Mouse (Mus musculus) common myeloid progenitor, adult 5-6 weeks (primary cell): Measurements from ENCODE around the gene Olfr525. TPM values are rescaled to one million over a fixed set of nuclear protein-coding genes. Genes with fewer than 3 reads are reported as not detected.

Source experiments
- ATAC-seq: replicated peaks from 2 replicates; pipeline ENCODE4 v1.8.0; 2016; ENCODE audit warnings: low read depth, mild to moderate bottlenecking, moderate TSS enrichment, inconsistent platforms; ENCODE audit not compliant: poor library complexity, severe bottlenecking
- total RNA-seq: library from RNA; stranded (forward); fragments of 200-1000, 187-1606 nt; gene quantifications from 2 replicates; pipeline ENCODE4 v1.2.3, GENCODE M21; 2017

Olfr525 gene
- total RNA-seq: not detected in 2 replicates

DNA sequence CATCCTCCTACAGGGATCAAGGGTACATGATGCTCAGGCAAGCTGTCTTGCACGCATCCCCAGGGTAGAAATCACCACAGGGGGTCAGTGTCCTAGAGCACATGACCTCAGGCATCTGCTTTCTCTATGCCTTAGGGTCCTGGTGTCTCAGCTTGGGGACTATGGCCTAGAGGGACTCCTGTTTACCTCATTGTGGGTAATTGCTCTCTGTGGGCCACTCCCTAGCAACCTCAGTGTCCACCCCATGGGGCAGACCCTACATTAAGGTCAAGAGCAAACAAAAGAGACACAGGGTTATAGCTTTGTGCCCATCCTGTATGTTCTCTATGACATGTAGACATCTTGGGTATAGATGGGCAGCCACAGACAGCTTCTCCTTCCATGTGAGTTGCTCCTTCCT, at the start of gene Olfr525:
Gene Olfr525, plus strand, starts transcription at position 301 of the 400 bp plus-strand sequence.
- no peak for ATAC-seq

DNA sequence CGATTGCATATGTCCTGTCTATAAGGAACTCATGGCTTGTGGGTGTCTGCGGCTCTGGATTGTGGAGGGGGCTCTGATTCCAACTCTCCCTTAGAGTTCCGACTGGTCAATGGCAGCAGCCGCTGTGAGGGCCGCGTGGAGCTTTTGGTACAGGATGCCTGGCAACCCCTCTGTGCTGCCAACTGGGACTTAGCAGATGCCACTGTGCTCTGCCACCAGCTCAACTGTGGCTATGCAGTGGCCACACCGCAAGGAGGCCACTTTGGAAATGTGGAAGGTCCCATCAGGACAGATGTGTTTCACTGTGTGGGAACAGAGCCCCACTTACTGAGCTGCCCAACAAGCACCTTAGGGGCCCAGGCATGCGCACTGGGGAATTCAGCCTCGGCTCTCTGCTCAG, 24.9 kb upstream of the Olfr525 start:
- ATAC-seq: no peak

DNA sequence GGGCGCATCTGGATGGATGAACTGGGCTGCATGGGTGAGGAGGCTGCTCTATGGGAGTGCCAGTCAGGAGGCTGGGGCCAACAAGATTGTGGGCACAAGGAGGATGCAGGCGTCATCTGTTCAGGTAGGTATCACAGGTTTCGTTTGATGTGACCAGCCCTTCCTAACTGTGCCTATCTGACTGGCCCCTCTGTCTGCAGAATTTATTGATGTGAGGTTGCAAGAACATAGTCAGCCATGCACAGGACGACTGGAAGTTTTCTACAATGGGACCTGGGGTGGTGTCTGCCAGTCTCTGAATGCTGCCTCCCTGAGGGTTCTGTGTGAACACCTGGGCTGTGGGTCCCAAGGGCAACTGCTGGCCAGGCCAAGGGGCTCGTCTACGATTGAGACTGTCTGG, 23.8 kb upstream of the Olfr525 start:
- no peak for ATAC-seq

DNA sequence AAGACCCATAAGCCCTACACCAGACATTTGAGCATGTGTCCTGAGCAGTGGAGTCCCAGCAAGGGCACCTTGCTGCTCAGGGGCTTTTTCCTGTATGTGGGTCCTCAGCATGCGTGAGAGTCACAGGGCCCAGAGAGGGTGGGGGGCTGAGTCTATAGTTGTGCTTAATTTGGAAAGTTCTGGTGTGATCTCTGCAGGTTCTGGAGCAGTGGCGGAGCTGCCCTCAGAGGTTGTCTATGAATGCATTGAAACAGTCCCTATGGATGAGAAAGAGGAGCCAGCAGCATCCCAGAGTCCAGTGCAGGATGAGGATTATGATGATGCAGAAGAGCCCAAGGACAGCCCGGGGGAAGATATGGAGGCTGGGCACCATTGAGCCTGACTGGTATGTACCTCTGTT, 21.2 kb upstream of the Olfr525 start:
- no peak for ATAC-seq

DNA sequence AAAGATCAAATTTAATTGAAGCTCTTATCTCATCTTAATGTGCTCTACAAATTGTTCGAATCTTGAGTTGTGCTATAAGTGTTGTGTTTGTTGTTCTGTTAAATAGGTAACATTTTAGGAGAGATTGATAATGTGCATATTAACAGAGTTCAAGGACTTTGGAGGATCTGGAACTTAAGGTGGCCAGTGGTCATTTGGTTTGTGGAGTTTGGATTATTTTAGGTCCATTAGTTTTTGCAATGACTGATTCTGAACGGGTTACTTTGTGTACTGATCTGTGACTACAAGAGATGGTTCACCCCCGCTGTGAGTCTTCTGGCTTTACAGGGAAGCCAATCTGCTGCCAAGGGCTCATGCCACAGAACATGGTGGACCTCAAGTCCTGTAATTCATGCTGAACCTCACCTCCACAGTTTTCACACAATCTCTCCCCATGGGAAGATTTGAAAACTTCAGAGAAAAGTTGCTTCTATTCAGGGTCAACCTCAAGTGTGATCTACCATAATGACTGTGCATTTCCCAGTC, 735 bp upstream of the Olfr525 start:
- no peak for ATAC-seq

DNA sequence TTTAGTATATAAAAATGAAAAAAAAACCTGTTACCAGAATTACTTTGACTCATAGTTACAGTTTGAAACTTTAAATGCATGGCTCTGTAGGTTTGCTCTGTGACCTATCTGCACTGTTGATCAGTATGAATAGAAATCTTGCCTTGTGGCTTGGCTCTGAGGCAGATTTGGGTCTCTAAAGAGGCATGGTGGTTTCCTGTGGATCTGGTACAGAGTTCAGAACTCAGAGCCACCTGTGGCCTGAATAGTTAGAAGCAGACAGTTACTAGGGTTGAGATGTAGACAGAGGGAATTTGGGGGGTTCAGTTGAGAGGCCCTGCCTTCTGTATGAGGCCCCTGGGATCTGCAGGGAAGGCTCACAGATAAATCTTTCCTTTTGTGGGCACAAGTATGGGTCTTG, 477 bp downstream of the Olfr525 start:
- no peak for ATAC-seq

DNA sequence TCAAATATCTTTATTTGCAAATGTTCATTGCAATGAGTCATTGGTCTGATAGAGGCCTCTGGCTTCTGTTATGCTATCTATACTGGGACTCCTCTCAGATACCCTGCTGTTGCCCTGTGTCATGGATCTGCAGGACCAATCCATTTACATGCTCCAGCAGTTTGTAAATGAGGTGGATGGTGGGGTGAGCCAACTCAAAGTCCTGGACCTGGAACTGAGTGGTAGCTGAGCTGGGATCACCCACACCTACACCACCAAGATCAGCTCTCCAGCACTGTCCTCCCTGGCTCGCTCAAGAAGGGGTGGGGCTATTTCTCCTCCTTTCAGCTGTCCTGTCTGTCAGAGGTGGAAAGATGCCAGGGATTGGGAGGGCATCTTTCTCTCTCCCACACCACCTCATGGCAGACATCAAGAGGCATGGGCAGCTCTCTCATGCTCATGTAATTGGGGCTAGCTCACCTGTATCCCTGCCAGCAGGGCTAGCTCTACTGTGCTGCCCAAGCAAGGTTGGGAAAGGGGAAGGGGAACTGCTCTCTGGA, 9.2 kb downstream of the Olfr525 start:
- ATAC-seq: no peak

DNA sequence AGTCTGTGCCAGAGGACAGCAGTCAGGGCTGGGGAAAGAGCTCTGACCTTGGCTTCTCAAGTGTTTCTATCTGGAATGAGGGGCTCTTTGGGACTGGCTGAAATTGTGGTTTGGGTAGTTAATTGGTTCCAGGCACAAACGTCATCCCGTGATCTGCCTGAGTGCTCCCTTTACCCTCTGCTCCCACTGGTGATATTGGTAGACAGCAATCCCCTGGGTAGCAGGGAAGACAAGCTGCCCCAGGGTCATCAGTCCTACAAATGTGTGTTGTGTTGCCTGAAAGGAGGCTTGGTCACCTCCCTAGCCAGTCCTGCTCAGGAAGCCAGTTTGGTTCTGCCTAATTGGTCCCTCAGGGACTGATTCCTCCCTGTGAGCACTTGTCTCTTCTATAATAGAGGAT, 13.1 kb downstream of the Olfr525 start, which contains the start of gene Olfr527:
Gene Olfr527, plus strand, starts transcription at position 301 of the 400 bp plus-strand sequence.
- no peak for ATAC-seq

DNA sequence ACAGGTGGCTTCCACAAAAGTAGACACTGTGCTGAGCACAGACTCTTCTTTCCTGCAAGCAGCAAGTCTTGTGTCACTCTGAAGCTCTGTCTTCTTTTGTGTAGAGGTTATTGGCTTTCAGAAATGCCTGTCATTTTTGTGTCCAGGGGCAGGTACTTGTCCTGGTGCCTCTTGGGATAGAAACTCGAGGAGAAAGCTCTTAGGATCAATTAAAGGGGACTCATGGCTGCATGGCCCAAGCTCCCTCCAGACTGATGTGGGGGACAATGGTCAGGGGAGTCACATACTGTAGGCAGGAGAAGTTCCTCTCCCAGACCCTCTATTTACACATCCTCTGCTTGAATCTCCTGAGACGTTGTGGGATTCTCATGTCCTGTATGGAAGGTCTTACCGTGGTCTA, 40.9 kb downstream of the Olfr525 start, which contains the start of gene Olfr60:
Gene Olfr60, minus strand, starts transcription at position 101 of the 400 bp plus-strand sequence.
- no peak for ATAC-seq

DNA sequence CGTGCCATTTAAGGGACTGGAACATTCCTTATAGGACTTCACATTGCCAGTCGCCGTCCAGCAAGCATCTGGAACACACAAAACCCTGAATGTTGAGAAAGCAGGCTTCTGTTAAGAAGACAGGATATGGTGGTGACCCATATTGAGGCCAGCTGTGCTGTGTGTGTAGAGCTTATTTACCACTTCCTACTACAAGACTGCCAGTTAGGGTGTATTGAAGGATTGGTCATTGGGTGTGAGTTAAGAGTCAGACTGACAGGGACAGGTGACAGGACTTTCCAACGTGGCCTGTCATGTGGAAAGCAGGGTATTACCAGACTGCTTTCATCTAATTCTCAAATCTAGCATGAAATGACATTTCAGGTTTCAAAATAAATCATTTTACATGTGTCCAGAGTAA, 53.6 kb downstream of the Olfr525 start:
- ATAC-seq: no peak

DNA sequence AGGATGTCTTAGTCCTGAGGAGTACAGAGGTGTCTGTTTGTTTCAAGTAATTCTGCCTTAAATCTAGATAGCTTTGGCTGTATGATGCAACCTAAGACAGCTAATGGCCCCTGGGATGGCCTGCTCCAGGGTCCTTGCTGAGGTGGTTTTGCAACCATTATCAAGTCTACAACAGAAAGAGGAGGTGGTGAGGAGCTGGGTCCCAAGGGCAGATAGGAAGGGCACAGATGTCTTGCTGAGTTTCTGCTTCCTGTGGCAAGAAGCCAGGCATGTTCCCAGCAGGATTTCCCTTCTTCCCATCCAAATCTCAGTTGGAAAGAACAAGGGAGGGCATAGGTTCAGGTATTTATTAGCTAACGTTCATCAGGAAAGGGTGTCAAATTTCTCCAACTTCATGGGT, 55.6 kb downstream of the Olfr525 start, which contains the start of gene Olfr530:
Gene Olfr530, minus strand, starts transcription at position 101 of the 400 bp plus-strand sequence.
- ATAC-seq: no peak

DNA sequence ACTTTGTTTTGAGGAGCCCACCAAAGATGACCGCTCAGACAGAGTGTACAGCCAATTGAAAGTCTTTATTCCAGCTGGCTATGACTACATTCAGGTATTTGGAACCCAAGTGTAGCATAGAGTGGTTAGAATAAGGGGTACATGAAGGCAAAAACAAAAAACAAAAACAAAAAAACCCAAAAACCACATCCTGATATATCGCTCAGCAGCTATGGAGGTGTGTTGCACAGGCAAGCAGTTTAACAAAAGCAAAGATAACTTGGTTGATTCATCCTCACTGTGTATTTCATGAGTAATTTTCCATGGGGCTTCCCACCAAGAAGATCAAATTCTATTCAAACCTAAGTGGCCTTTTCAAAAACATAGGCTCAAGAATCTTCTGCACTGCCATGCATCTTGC, 56.3 kb downstream of the Olfr525 start:
- no peak for ATAC-seq

Other genes with a start within 250 kb of the Olfr525 start
- gene Caly, start 238.3 kb upstream of the Olfr525 start, total RNA-seq: not detected in 2 replicates
- gene Prap1, start 227.5 kb upstream of the Olfr525 start, total RNA-seq: not detected in 2 replicates
- 2.8 and 6.6 TPM in 2 replicates for gene Fuom, start 218.4 kb upstream of the Olfr525 start, total RNA-seq
- gene Paox, start 205.1 kb upstream of the Olfr525 start, total RNA-seq: 11.1 and 11.4 TPM in 2 replicates
- 59.3 and 73.0 TPM in 2 replicates for gene Echs1, start 204.4 kb upstream of the Olfr525 start, total RNA-seq
- gene Mtg1, start 183.3 kb upstream of the Olfr525 start, total RNA-seq: 13.6 and 21.2 TPM in 2 replicates
- not detected in 2 replicates for gene Sprn, start 166.0 kb upstream of the Olfr525 start, total RNA-seq
- gene Olfr522, start 156.1 kb upstream of the Olfr525 start, total RNA-seq: not detected in 2 replicates
- gene Olfr523, start 147.6 kb upstream of the Olfr525 start, total RNA-seq: not detected in 2 replicates
- not detected in 2 replicates for gene Olfr524, start 114.9 kb upstream of the Olfr525 start, total RNA-seq
- not detected in 2 replicates for gene Cd163l1, start 102.6 kb upstream of the Olfr525 start, total RNA-seq
- not detected in 2 replicates for gene 5830411N06Rik, start 73.6 kb upstream of the Olfr525 start, total RNA-seq
- gene Olfr527, start 13.2 kb downstream of the Olfr525 start, total RNA-seq: not detected in 2 replicates
- gene Olfr60, start 40.8 kb downstream of the Olfr525 start, total RNA-seq: not detected in 2 replicates
- gene Olfr530, start 55.5 kb downstream of the Olfr525 start, total RNA-seq: not detected in 2 replicates
- not detected in 2 replicates for gene Olfr531, start 82.1 kb downstream of the Olfr525 start, total RNA-seq
- not detected in 2 replicates for gene Olfr532, start 100.8 kb downstream of the Olfr525 start, total RNA-seq
- not detected in 2 replicates for gene Olfr533, start 142.5 kb downstream of the Olfr525 start, total RNA-seq
- gene Olfr535, start 163.4 kb downstream of the Olfr525 start, total RNA-seq: not detected in 2 replicates
- gene Olfr536, start 186.5 kb downstream of the Olfr525 start, total RNA-seq: not detected in 2 replicates
- gene Olfr538, start 247.0 kb downstream of the Olfr525 start, total RNA-seq: not detected in 2 replicates